In genomic region chr10:122603960-122604359, GRCm38 (mm10) we compare ENCODE assay signal across 25 mouse cellular contexts.
"Had no signal": no experiment of that assay in that cellular context is flagged by ENCODE, and none has a peak within 500 bp of the region (broad histone marks: within the 10 kb centered on the region; RNA-seq: fewer than 3 reads in every experiment).

No protein-coding gene starts in this region.

- H3K4me3 ChIP-seq: heart, embryonic 13.5 days; heart, embryonic 15.5 days; hindbrain, embryonic 13.5 days; hindbrain, embryonic 15.5 days; kidney, embryonic 15.5 days; limb, embryonic 13.5 days; limb, embryonic 15.5 days; liver, embryonic 12.5 days had no signal

- H3K36me3 ChIP-seq: heart, embryonic 13.5 days; heart, embryonic 15.5 days; hindbrain, embryonic 13.5 days; hindbrain, embryonic 15.5 days; kidney, embryonic 15.5 days; limb, embryonic 13.5 days; limb, embryonic 15.5 days; liver, embryonic 12.5 days had no signal

- H3K27me3 ChIP-seq: heart, embryonic 13.5 days; heart, embryonic 15.5 days; hindbrain, embryonic 13.5 days; hindbrain, embryonic 15.5 days; kidney, embryonic 15.5 days; limb, embryonic 13.5 days; limb, embryonic 15.5 days; liver, embryonic 12.5 days had no signal

- H3K4me2 ChIP-seq: heart, embryonic 11.5 days; heart, embryonic 13.5 days; heart, embryonic 15.5 days; hindbrain, embryonic 13.5 days; hindbrain, embryonic 15.5 days; kidney, embryonic 15.5 days; limb, embryonic 13.5 days; limb, embryonic 15.5 days; liver, embryonic 12.5 days had no signal

- H3K4me1 ChIP-seq: kidney, embryonic 15.5 days; limb, embryonic 13.5 days; limb, embryonic 15.5 days; liver, embryonic 12.5 days had no signal

- H3K9me3 ChIP-seq: heart, embryonic 13.5 days; heart, embryonic 15.5 days; hindbrain, embryonic 13.5 days; hindbrain, embryonic 15.5 days; kidney, embryonic 15.5 days; limb, embryonic 13.5 days; limb, embryonic 15.5 days; liver, embryonic 12.5 days had no signal

- DNase-seq: gastrocnemius, postnatal 14 days; gastrocnemius, postnatal 36 days; heart, adult 18-20 months; heart, postnatal 14 days; heart, postnatal 36 days; kidney, adult 11 months; kidney, adult 2 months; kidney, adult 9 months; kidney, postnatal 14 days; kidney, postnatal 36 days; layer of hippocampus, postnatal 36 days; left cerebral cortex, postnatal 4 days had no signal

- ATAC-seq: hindbrain, postnatal 0 days; intestine, embryonic 16.5 days; liver, embryonic 12.5 days had no signal

- H3K27ac ChIP-seq: heart, embryonic 13.5 days; heart, embryonic 15.5 days; hindbrain, embryonic 13.5 days; hindbrain, embryonic 15.5 days; hindbrain, postnatal 0 days; kidney, embryonic 15.5 days; kidney, postnatal 0 days; limb, embryonic 13.5 days; limb, embryonic 15.5 days; liver, embryonic 12.5 days; liver, embryonic 14.5 days had no signal

- H3K9ac ChIP-seq: heart, embryonic 13.5 days; heart, embryonic 15.5 days; hindbrain, embryonic 13.5 days; hindbrain, embryonic 15.5 days; kidney, embryonic 15.5 days; limb, embryonic 13.5 days; limb, embryonic 15.5 days; liver, embryonic 12.5 days; liver, embryonic 14.5 days had no signal
